Mouse (Mus musculus) midbrain, postnatal 0 days (tissue): Measurements from ENCODE around the gene Rph3a. TPM values are rescaled to one million over a fixed set of nuclear protein-coding genes. Genes with fewer than 3 reads are reported as not detected.
A peak's percentile ranks its signal among the peaks of the same experiment; 100 is the strongest.

Experiments used
- ATAC-seq: fragments of 200-750 bp; cut with Nextera tagmentation; 2 replicates; pipeline ENCODE4 v1.8.0; 2017; ENCODE audit warnings: moderate number of reproducible peaks, mild to moderate bottlenecking, moderate TSS enrichment, moderate library complexity; ENCODE audit not compliant: low FRiP score
- DNase-seq: peaks from one replicate; pipeline ENCODE4 v3.0.0-alpha.2; 2015; ENCODE audit warnings: low spot score
- H3K27ac ChIP-seq: fragments of 300-500 bp; sonication (generic); 2 replicates; pipeline ENCODE4 v1.5.1; 2014; ENCODE audit warnings: low read depth, mild to moderate bottlenecking, low read length, mixed read lengths
- H3K27me3 ChIP-seq: fragments of 300-500 bp; sonication (generic); 2 replicates; pipeline ENCODE4 v1.6.1; 2014; ENCODE audit warnings: low read length, control low read depth, mixed read lengths; ENCODE audit not compliant: insufficient read depth
- H3K36me3 ChIP-seq: fragments of 300-500 bp; sonication (generic); 2 replicates; pipeline ENCODE4 v1.6.1; 2014; ENCODE audit warnings: low read length, control low read depth, mixed read lengths; ENCODE audit not compliant: insufficient read depth
- H3K4me1 ChIP-seq: fragments of 300-500 bp; sonication (generic); 2 replicates; pipeline ENCODE4 v1.6.1; 2014; ENCODE audit warnings: mild to moderate bottlenecking, control low read depth, antibody characterized with exemption, low read length, mixed read lengths; ENCODE audit not compliant: insufficient read depth
- H3K4me2 ChIP-seq: fragments of 300-500 bp; sonication (generic); 2 replicates; pipeline ENCODE4 v1.6.1; 2014; ENCODE audit warnings: low read depth, mild to moderate bottlenecking, low read length, mixed read lengths; ENCODE audit not compliant: poor library complexity, severe bottlenecking
- H3K4me3 ChIP-seq: fragments of 300-500 bp; sonication (generic); 2 replicates; pipeline ENCODE4 v1.5.1; 2014; ENCODE audit warnings: low read depth, mild to moderate bottlenecking, low read length, moderate library complexity
- H3K9ac ChIP-seq: fragments of 300-500 bp; sonication (generic); replicated peaks from 2 replicates; pipeline ENCODE4 v1.6.1; 2014; ENCODE audit warnings: mild to moderate bottlenecking, low read length, moderate library complexity, mixed read lengths; ENCODE audit not compliant: poor library complexity, severe bottlenecking
- H3K9me3 ChIP-seq: fragments of 300-500 bp; sonication (generic); 2 replicates; pipeline ENCODE4 v1.6.1; 2016; ENCODE audit warnings: low read length, control low read depth
- CTCF ChIP-seq: IDR thresholded peaks from 2 replicates; pipeline ENCODE4 v1.5.1; 2016; ENCODE audit warnings: antibody characterized with exemption, mild to moderate bottlenecking
- WGBS: fragments of 180-500 bp; shearing (Covaris S2); extraction: QIAGEN DNeasy Blood & Tissue Kit; methylation state at CpG from one replicate; pipeline ENCODE4 v1.1.7; 2014; 5-methylcytosine and 5-hydroxymethylcytosine counted together
- polyA plus RNA-seq: library from polyadenylated mRNA; unstranded; fragments of >200 nt; fragmentation: Nextera tagmentation; extraction: Ambion mirVana; gene quantifications from 2 replicates; pipeline ENCODE4 v1.2.1, GENCODE M21; 2015
- total RNA-seq: library from RNA; depleted of rRNA; stranded (reverse); fragments of >200 nt; gene quantifications from 2 replicates; pipeline ENCODE4 v1.2.3, GENCODE M21; 2014; rRNA removed

The Rph3a gene
- total RNA-seq (43.6 and 44.6 TPM in 2 replicates), polyA plus RNA-seq (33.3 and 35.5 TPM in 2 replicates)

- peak within 1 kb of the TSS; percentile 46 for H3K4me3 ChIP-seq
- peak within 1 kb of the TSS; percentile 72 for H3K4me2 ChIP-seq
- DNase-seq (peak; percentile 57), ATAC-seq (no peak)
- peaks cover 8% of the 10 kb centered on the region; the same call in 1 of the 2 replicates for H3K4me1 ChIP-seq
- H3K36me3 ChIP-seq, result no peaks in the 10 kb centered on the region
- H3K27ac ChIP-seq, result peak within 1 kb of the TSS; percentile 62
- no peaks in the 10 kb centered on the region for H3K9me3 ChIP-seq
- H3K9ac ChIP-seq, result peak within 1 kb of the TSS; percentile 57
- H3K27me3 ChIP-seq, result no peaks in the 10 kb centered on the region
- peak; percentile 57 for TF ChIP-seq CTCF
- 45% methylated on average over 12 of the region's 12 CpGs for WGBS
These were observed at the start of gene Rph3a for GRCm38 (mm10) chr5:121009811-121010569. Gene Rph3a, minus strand, starts transcription at chr5:121010092.

GRCm38 (mm10) chr5:121058261-121058660 lies 48.4 kb upstream of the Rph3a start:
- H3K36me3 ChIP-seq, result no peaks in the 10 kb centered on the region
- no peak for DNase-seq

GRCm38 (mm10) chr5:121053886-121054285 lies 44.0 kb upstream of the Rph3a start:
- Histone ChIP-seq H3K4me2 (no peak overlapping the region), H3K27me3 (no peaks in the 10 kb centered on the region), H3K27ac (no peak overlapping the region), H3K36me3 (no peaks in the 10 kb centered on the region), H3K9ac (no peak overlapping the region), H3K9me3 (no peaks in the 10 kb centered on the region), H3K4me1 (no peaks in the 10 kb centered on the region), H3K4me3 (no peak overlapping the region)
- ATAC-seq (no peak), DNase-seq (no peak)
- 83% methylated on average over 9 of the region's 9 CpGs for WGBS
- TF ChIP-seq CTCF, result no peak

More at GRCm38 (mm10) chr5:121058261-121058660, 48.4 kb upstream of the Rph3a start:
- no peak overlapping the region for H3K4me3 ChIP-seq
- no peak overlapping the region for H3K4me2 ChIP-seq
- no peak overlapping the region for H3K27ac ChIP-seq
- TF ChIP-seq CTCF, result no peak
- 91% methylated on average over 11 of the region's 11 CpGs for WGBS
- no peaks in the 10 kb centered on the region for H3K27me3 ChIP-seq
- H3K9ac ChIP-seq, result no peak overlapping the region
- H3K9me3 ChIP-seq, result no peaks in the 10 kb centered on the region
- ATAC-seq, result no peak
- no peaks in the 10 kb centered on the region; the same call in 1 of the 2 replicates for H3K4me1 ChIP-seq

- no peaks in the 10 kb centered on the region for H3K36me3 ChIP-seq
- no peak for TF ChIP-seq CTCF
- no peaks in the 10 kb centered on the region for H3K27me3 ChIP-seq
- no peaks in the 10 kb centered on the region for H3K9me3 ChIP-seq
- H3K27ac ChIP-seq, result no peak overlapping the region
- 79% methylated on average over 9 of the region's 9 CpGs for WGBS
- H3K4me1 ChIP-seq, result no peaks in the 10 kb centered on the region
- ATAC-seq (no peak), DNase-seq (no peak)
- H3K4me2 ChIP-seq, result no peak overlapping the region
- H3K9ac ChIP-seq, result no peak overlapping the region
- no peak overlapping the region for H3K4me3 ChIP-seq
These were observed 31.9 kb upstream of the Rph3a start for GRCm38 (mm10) chr5:121041791-121042190.

- H3K9ac ChIP-seq, result no peak overlapping the region
- no peak overlapping the region for H3K27ac ChIP-seq
- H3K36me3 ChIP-seq, result no peaks in the 10 kb centered on the region
- WGBS, result 79% methylated on average over 9 of the region's 9 CpGs
- no peaks in the 10 kb centered on the region for H3K9me3 ChIP-seq
- no peak for ATAC-seq
- no peak for DNase-seq
- no peaks in the 10 kb centered on the region for H3K4me1 ChIP-seq
- H3K4me2 ChIP-seq, result no peak overlapping the region
- H3K4me3 ChIP-seq, result no peak overlapping the region
- no peaks in the 10 kb centered on the region for H3K27me3 ChIP-seq
- no peak for TF ChIP-seq CTCF
These were observed 29.6 kb upstream of the Rph3a start for GRCm38 (mm10) chr5:121039465-121039864.

GRCm38 (mm10) chr5:121030161-121030560 lies 20.3 kb upstream of the Rph3a start:
- H3K4me1 ChIP-seq, result peaks cover 3% of the 10 kb centered on the region; the same call in 1 of the 2 replicates
- no peaks in the 10 kb centered on the region for H3K9me3 ChIP-seq
- no peak overlapping the region for H3K27ac ChIP-seq
- no peak overlapping the region for H3K4me2 ChIP-seq
- whole genome bisulfite sequencing, result 84% methylated on average over 9 of the region's 9 CpGs
- H3K36me3 ChIP-seq, result no peaks in the 10 kb centered on the region
- TF ChIP-seq CTCF, result no peak
- no peaks in the 10 kb centered on the region for H3K27me3 ChIP-seq
- H3K9ac ChIP-seq, result no peak overlapping the region
- no peak overlapping the region for H3K4me3 ChIP-seq
- DNase-seq, result no peak
- ATAC-seq, result no peak
